Mouse (Mus musculus) left cerebral cortex, adult 11 months (tissue): ENCODE results near the gene Paqr6.

Experiments used
- DNase-seq: peaks from one replicate; pipeline ENCODE4 v3.0.0; 2022; ENCODE audit warnings: low spot score

Gene Paqr6

GRCm38 (mm10) chr3:88411681-88412080, 47.3 kb downstream of the Paqr6 start:
- no peak for DNase-seq

- DNase-seq = no peak
Observed at GRCm38 (mm10) chr3:88412636-88413035, 48.3 kb downstream of the Paqr6 start.

GRCm38 (mm10) chr3:88415668-88416067, 51.3 kb downstream of the Paqr6 start:
- DNase-seq = no peak

- no peak for DNase-seq
Observed at GRCm38 (mm10) chr3:88418016-88418415, 53.6 kb downstream of the Paqr6 start.
